Mouse (Mus musculus) embryonic fibroblast, embryonic 13.5 days (primary cell): ENCODE measurements around the gene Saa2.

Experiments
- CTCF ChIP-seq: IDR thresholded peaks from 2 replicates; pipeline ENCODE4 v1.5.1; 2011; ENCODE audit warnings: mild to moderate bottlenecking, control low read depth, low read length, moderate library complexity, borderline replicate concordance; ENCODE audit not compliant: insufficient read depth
- POLR2A ChIP-seq: IDR thresholded peaks from 2 replicates; pipeline ENCODE4 v1.6.1; 2011; ENCODE audit warnings: low read depth, mild to moderate bottlenecking, control low read depth, low read length, moderate library complexity

DNA sequence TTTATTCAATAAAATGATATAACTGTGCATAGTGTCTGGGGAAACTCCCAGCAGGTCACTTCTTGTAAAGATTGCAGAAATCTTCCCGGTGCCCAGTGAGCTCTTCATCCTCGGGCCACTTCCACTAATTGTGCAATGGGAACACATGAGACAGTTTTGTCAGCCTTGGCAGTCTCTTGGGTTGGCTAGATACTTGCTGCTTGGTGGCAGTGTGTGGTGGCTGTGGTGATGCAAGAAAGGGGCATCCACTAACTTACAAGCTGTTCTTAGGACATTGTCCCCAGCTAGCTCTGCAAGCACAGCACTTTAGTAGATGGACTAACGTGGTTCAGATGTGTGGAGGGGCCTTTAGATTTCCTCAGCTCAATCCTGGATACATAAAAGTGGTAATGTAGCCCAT, 5.8 kb upstream of the Saa2 start:
- TF ChIP-seq CTCF (no peak), POLR2A (no peak)
